Mouse (Mus musculus) right cerebral cortex, postnatal 4 days (tissue): Measurements from ENCODE around the gene Cdon.

ENCODE experiments used
- DNase-seq: peaks from one replicate; pipeline ENCODE4 v3.0.0-alpha.2; 2022

Cdon gene

GRCm38 (mm10) chr9:35543099-35543860, 122.4 kb downstream of the Cdon start:
- no peak for DNase-seq

DNA sequence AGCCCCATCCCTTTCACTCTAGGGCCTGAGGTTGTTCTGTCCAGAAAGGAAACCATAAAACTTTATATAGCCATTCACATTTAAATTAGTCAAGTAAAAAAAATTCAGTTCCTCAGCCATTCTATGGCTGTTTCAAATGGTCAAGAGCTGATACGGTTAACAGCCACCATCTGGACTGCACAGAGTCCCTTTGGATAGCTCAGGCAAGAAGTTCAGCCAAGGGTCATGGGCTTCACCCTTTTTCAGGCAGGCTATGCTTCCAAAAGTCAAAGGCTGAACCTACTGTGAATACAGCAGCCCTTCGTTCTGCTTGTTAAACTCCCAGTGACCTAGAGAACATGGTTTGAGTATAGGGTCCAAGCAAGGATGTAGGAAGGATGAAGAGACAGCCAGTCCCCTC, 123.7 kb downstream of the Cdon start:
- no peak for DNase-seq

DNA sequence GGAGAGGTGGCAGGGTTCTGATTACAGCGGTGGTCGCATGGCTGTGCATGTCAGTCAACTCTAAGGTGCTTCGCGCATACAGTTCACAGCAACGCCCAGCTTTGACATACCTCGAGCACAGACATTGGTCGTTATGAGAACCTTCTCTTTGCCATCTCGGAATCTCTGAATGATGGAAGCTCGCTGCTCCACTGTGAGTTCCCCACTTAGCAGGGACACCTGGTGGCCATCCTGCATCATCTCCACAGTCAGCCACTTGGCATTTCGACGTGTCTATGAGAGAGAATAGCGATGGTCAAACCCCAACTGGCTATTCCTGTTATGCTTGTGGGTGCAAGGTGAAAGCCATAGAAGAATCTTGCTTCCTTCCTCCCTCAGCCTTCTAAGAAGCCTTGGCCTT, 124.8 kb downstream of the Cdon start:
- no peak for DNase-seq

GRCm38 (mm10) chr9:35546745-35547144, 125.8 kb downstream of the Cdon start:
- no peak for DNase-seq

- DNase-seq, result no peak
Measured at GRCm38 (mm10) chr9:35548455-35548854, 127.5 kb downstream of the Cdon start.

DNA sequence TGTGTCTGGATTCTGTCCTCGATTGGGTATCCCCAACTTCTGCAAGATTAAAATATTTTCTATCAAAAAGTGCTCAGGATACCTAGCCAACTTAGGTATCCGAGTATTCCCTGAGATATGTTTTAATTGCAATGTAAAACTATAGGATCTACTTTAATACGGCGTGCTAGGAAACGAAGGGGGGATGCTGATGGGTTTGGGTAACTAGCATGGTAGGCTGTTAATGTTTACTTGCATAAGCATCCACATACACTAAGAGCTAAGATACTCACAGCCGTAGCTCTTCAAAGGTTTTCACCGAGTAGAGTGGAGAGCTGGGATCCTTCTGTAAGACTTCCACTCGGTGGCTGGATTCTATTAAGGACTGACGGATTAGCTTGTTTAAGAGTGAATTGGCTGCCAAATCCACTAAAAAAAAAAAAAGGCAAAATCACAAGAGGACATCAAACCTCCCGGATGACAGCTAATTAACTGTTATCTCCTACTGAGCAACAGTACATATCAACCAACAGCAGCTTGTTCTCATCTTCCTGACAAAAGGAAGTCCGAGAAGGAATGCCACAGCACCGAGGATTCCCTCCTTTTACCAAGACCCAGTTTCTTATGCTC, 135.7 kb downstream of the Cdon start:
- no peak for DNase-seq
